Mouse (Mus musculus): ENCODE measurements around the gene Gm21083.
"Not testable (repeated sequence)": the region's sequence is repeated elsewhere in the genome, so short reads cannot be mapped to it uniquely, and the experiment has no call there.

GRCm38 (mm10) chr5:15549606-15550005, 27.5 kb upstream of the Gm21083 start:
- not testable (repeated sequence) for TF ChIP-seq TAL1, GATA1 (IDR thresholded peaks at IDR 0.05; ENCODE audit: low read length)

Data from erythroblast, embryonic 14.5 days (primary cell).